Mouse (Mus musculus): ENCODE measurements at regions not wholly inside any gene's neighbourhood (a gene's known extent, or its start where the extent isn't known, plus 50 kb on each side); places are given as distances from the start of the nearest gene placed in this dataset.

GRCm38 (mm10) chr17:52191064-52191682 lies 358.1 kb upstream of the Satb1 start:
- DNase-seq: no peak

GRCm38 (mm10) chr17:52182706-52183105 lies 349.6 kb upstream of the Satb1 start:
- DNase-seq: peak; percentile 47

GRCm38 (mm10) chr17:52177996-52178395 lies 344.9 kb upstream of the Satb1 start:
- no peak for DNase-seq

- no peak for DNase-seq
These were observed 335.2 kb upstream of the Satb1 start for GRCm38 (mm10) chr17:52168076-52168838.

GRCm38 (mm10) chr17:52167658-52168057 lies 334.6 kb upstream of the Satb1 start:
- no peak for DNase-seq

GRCm38 (mm10) chr17:52165891-52166485 lies 332.9 kb upstream of the Satb1 start:
- no peak for DNase-seq

- DNase-seq: no peak
These were observed 329.7 kb upstream of the Satb1 start for GRCm38 (mm10) chr17:52162559-52163397.

GRCm38 (mm10) chr17:52150496-52150895 lies 317.4 kb upstream of the Satb1 start:
- no peak for DNase-seq

- DNase-seq: no peak
These were observed 316.7 kb upstream of the Satb1 start for GRCm38 (mm10) chr17:52149834-52150233.

- no peak for DNase-seq
These were observed 316.0 kb upstream of the Satb1 start for GRCm38 (mm10) chr17:52149068-52149467.

GRCm38 (mm10) chr17:52103891-52104290 lies 270.8 kb upstream of the Satb1 start:
- DNase-seq: no peak

GRCm38 (mm10) chr17:52085834-52086233 lies 252.7 kb upstream of the Satb1 start:
- DNase-seq: no peak

- no peak for DNase-seq
These were observed 251.4 kb upstream of the Satb1 start for GRCm38 (mm10) chr17:52084455-52084854.

GRCm38 (mm10) chr17:52079316-52079715 lies 246.2 kb upstream of the Satb1 start:
- no peak for DNase-seq

- no peak for DNase-seq
These were observed 245.4 kb upstream of the Satb1 start for GRCm38 (mm10) chr17:52078496-52078895.

GRCm38 (mm10) chr17:52077951-52078350 lies 244.9 kb upstream of the Satb1 start:
- no peak for DNase-seq

- DNase-seq: no peak
These were observed 243.7 kb upstream of the Satb1 start for GRCm38 (mm10) chr17:52076746-52077145.

- DNase-seq: no peak
These were observed 234.6 kb upstream of the Satb1 start for GRCm38 (mm10) chr17:52067721-52068120.

- no peak for DNase-seq
These were observed 231.5 kb upstream of the Satb1 start for GRCm38 (mm10) chr17:52064618-52065017.

GRCm38 (mm10) chr17:52063121-52063520 lies 230.0 kb upstream of the Satb1 start:
- DNase-seq: no peak

- no peak for DNase-seq
These were observed 229.1 kb upstream of the Satb1 start for GRCm38 (mm10) chr17:52062096-52062665.

GRCm38 (mm10) chr17:52036479-52036878 lies 203.4 kb upstream of the Satb1 start:
- no peak for DNase-seq

- no peak for DNase-seq
These were observed 198.0 kb upstream of the Satb1 start for GRCm38 (mm10) chr17:52031079-52031478.
